Mouse (Mus musculus): ENCODE data around the gene Akt1s1. TPM values are rescaled to one million over a fixed set of nuclear protein-coding genes. Genes with fewer than 3 reads are reported as not detected.
A peak's percentile ranks its signal among the peaks of the same experiment; 100 is the strongest.

The Akt1s1 gene
- polyA plus RNA-seq, 1 experiment from 2014 or later, result 89.4 TPM

- no peak for ATAC-seq
- Histone ChIP-seq H3K4me2 (replicated peaks; ENCODE audit: low read depth, low read length) (peak overlapping the region; percentile 96), H3K27me3 (replicated peaks; ENCODE audit: insufficient read depth, low read length) (no peaks in the 10 kb centered on the region), H3K4me3 (ENCODE audit: low read depth, low read length) (peak overlapping the region; percentile 69), H3K36me3 (ENCODE audit: insufficient read depth, low read length) (peaks cover 9% of the 10 kb centered on the region; the same call in 1 of the 2 replicates), H3K4me1 (ENCODE audit: insufficient read depth, low read depth, low read length) (peaks cover 18% of the 10 kb centered on the region), H3K9ac (replicated peaks; ENCODE audit: low read depth) (no peak overlapping the region), H3K9me3 (ENCODE audit: low read length) (no peaks in the 10 kb centered on the region), H3K27ac (ENCODE audit: low read length) (peak overlapping the region; percentile 93)
- 23% methylated on average over 8 of the region's 8 CpGs for WGBS
- TF ChIP-seq EP300 (IDR thresholded peaks at IDR 0.05), result no peak
- TF ChIP-seq CTCF (IDR thresholded peaks at IDR 0.05), result no peak
- peak; percentile 87 for DNase-seq (ENCODE audit: low spot score)
Measured at GRCm38 (mm10) chr7:44857905-44858304, 9.1 kb downstream of the Akt1s1 start.

GRCm38 (mm10) chr7:44859896-44860295, 11.1 kb downstream of the Akt1s1 start:
- Histone ChIP-seq H3K4me3 (ENCODE audit: low read depth, low read length) (no peak overlapping the region), H3K36me3 (ENCODE audit: insufficient read depth, low read length) (peaks cover 25% of the 10 kb centered on the region), H3K4me2 (replicated peaks; ENCODE audit: low read depth, low read length) (no peak overlapping the region), H3K9me3 (ENCODE audit: low read length) (no peaks in the 10 kb centered on the region), H3K27me3 (replicated peaks; ENCODE audit: insufficient read depth, low read length) (no peaks in the 10 kb centered on the region), H3K4me1 (ENCODE audit: insufficient read depth, low read depth, low read length) (peaks cover 11% of the 10 kb centered on the region), H3K27ac (ENCODE audit: low read length) (no peak overlapping the region), H3K9ac (replicated peaks; ENCODE audit: low read depth) (no peak overlapping the region)
- DNase-seq (ENCODE audit: low spot score), result no peak
- WGBS, result 85% methylated on average over 11 of the region's 11 CpGs
- ATAC-seq, result no peak
- TF ChIP-seq EP300 (IDR thresholded peaks at IDR 0.05) (no peak), CTCF (IDR thresholded peaks at IDR 0.05) (no peak)

GRCm38 (mm10) chr7:44860576-44861428, 12.0 kb downstream of the Akt1s1 start:
- Histone ChIP-seq H3K4me3 (ENCODE audit: low read depth, low read length) (no peak overlapping the region), H3K4me1 (ENCODE audit: insufficient read depth, low read depth, low read length) (peaks cover 10% of the 10 kb centered on the region), H3K27me3 (replicated peaks; ENCODE audit: insufficient read depth, low read length) (no peaks in the 10 kb centered on the region), H3K27ac (ENCODE audit: low read length) (no peak overlapping the region), H3K4me2 (replicated peaks; ENCODE audit: low read depth, low read length) (no peak overlapping the region), H3K36me3 (ENCODE audit: insufficient read depth, low read length) (peaks cover 25% of the 10 kb centered on the region), H3K9ac (replicated peaks; ENCODE audit: low read depth) (no peak overlapping the region), H3K9me3 (ENCODE audit: low read length) (no peaks in the 10 kb centered on the region)
- DNase-seq (ENCODE audit: low spot score) (peak; percentile 79), ATAC-seq (peak; percentile 44)
- 49% methylated on average over 22 of the region's 22 CpGs for WGBS
- peak; percentile 94 for TF ChIP-seq CTCF (IDR thresholded peaks at IDR 0.05)
- no peak for TF ChIP-seq EP300 (IDR thresholded peaks at IDR 0.05)

GRCm38 (mm10) chr7:44861429-44861816, 12.6 kb downstream of the Akt1s1 start:
- Histone ChIP-seq H3K4me3 (ENCODE audit: low read depth, low read length) (no peak overlapping the region), H3K27me3 (replicated peaks; ENCODE audit: insufficient read depth, low read length) (no peaks in the 10 kb centered on the region), H3K36me3 (ENCODE audit: insufficient read depth, low read length) (peaks cover 25% of the 10 kb centered on the region), H3K27ac (ENCODE audit: low read length) (no peak overlapping the region), H3K9me3 (ENCODE audit: low read length) (no peaks in the 10 kb centered on the region), H3K4me1 (ENCODE audit: insufficient read depth, low read depth, low read length) (peaks cover 14% of the 10 kb centered on the region), H3K4me2 (replicated peaks; ENCODE audit: low read depth, low read length) (no peak overlapping the region), H3K9ac (replicated peaks; ENCODE audit: low read depth) (no peak overlapping the region)
- WGBS, result 76% methylated on average over 14 of the region's 14 CpGs
- no peak for TF ChIP-seq EP300 (IDR thresholded peaks at IDR 0.05)
- peak; percentile 28 for TF ChIP-seq CTCF (IDR thresholded peaks at IDR 0.05)
- ATAC-seq (no peak), DNase-seq (ENCODE audit: low spot score) (no peak)

- Histone ChIP-seq H3K9me3 (ENCODE audit: low read length) (no peaks in the 10 kb centered on the region), H3K9ac (replicated peaks; ENCODE audit: low read depth) (no peak overlapping the region), H3K4me1 (ENCODE audit: insufficient read depth, low read depth, low read length) (peaks cover 19% of the 10 kb centered on the region), H3K27me3 (replicated peaks; ENCODE audit: insufficient read depth, low read length) (no peaks in the 10 kb centered on the region), H3K4me2 (replicated peaks; ENCODE audit: low read depth, low read length) (no peak overlapping the region), H3K27ac (ENCODE audit: low read length) (no peak overlapping the region), H3K4me3 (ENCODE audit: low read depth, low read length) (no peak overlapping the region), H3K36me3 (ENCODE audit: insufficient read depth, low read length) (peaks cover 25% of the 10 kb centered on the region)
- ATAC-seq, result no peak
- DNase-seq (ENCODE audit: low spot score), result no peak
- 45% methylated on average over 8 of the region's 8 CpGs for WGBS
- no peak for TF ChIP-seq EP300 (IDR thresholded peaks at IDR 0.05)
- no peak for TF ChIP-seq CTCF (IDR thresholded peaks at IDR 0.05)
Measured at GRCm38 (mm10) chr7:44862434-44862833, 13.6 kb downstream of the Akt1s1 start.

- Histone ChIP-seq H3K4me3 (ENCODE audit: low read depth, low read length) (no peak overlapping the region), H3K9me3 (ENCODE audit: low read length) (no peaks in the 10 kb centered on the region), H3K36me3 (ENCODE audit: insufficient read depth, low read length) (peaks cover 25% of the 10 kb centered on the region), H3K27ac (ENCODE audit: low read length) (no peak overlapping the region), H3K9ac (replicated peaks; ENCODE audit: low read depth) (no peak overlapping the region), H3K27me3 (replicated peaks; ENCODE audit: insufficient read depth, low read length) (no peaks in the 10 kb centered on the region), H3K4me1 (ENCODE audit: insufficient read depth, low read depth, low read length) (peaks cover 27% of the 10 kb centered on the region), H3K4me2 (replicated peaks; ENCODE audit: low read depth, low read length) (no peak overlapping the region)
- WGBS, result 87% methylated on average over 14 of the region's 14 CpGs
- ATAC-seq (no peak), DNase-seq (ENCODE audit: low spot score) (no peak)
- TF ChIP-seq CTCF (IDR thresholded peaks at IDR 0.05) (no peak), EP300 (IDR thresholded peaks at IDR 0.05) (no peak)
Measured at GRCm38 (mm10) chr7:44863210-44863609, 14.4 kb downstream of the Akt1s1 start.

Data from lung, postnatal 0 days (tissue).